Mouse (Mus musculus) layer of hippocampus, adult 2 months (tissue): ENCODE results near the gene Slc52a3. TPM values are rescaled to one million over a fixed set of nuclear protein-coding genes. Genes with fewer than 3 reads are reported as not detected.

Experiments used
- DNase-seq, 2 experiments: peaks; one replicate each; pipeline ENCODE4 v3.0.0; 2022; ENCODE audit warnings: low spot score in 2 of 2
- H3K27ac ChIP-seq: fragments of 200-600 bp; 2 replicates; pipeline ENCODE4 v1.8.1; 2022
- H3K4me3 ChIP-seq: fragments of 200-600 bp; 2 replicates; pipeline ENCODE4 v1.8.1; 2022; ENCODE audit warnings: mild to moderate bottlenecking
- CTCF ChIP-seq: fragments of 200-600 bp; conservative IDR thresholded peaks from 2 replicates; pipeline ENCODE4 v1.8.1; 2022; ENCODE audit warnings: antibody characterized with exemption, mild to moderate bottlenecking, moderate library complexity
- total RNA-seq, 2 experiments: library from RNA; stranded (reverse); gene quantifications; 2 replicates each; pipeline ENCODE4 v1.2.3; 2021

Slc52a3 gene
- total RNA-seq, 2 experiments from 2014 or later: 2.8 to 2.9 TPM

- DNase-seq: no peak
- TF ChIP-seq CTCF: no peak
- no peak overlapping the region for H3K27ac ChIP-seq
- H3K4me3 ChIP-seq: no peak overlapping the region
Observed at GRCm38 (mm10) chr2:151967176-151967750, 29.0 kb upstream of the Slc52a3 start.

- no peak overlapping the region for H3K4me3 ChIP-seq
- no peak overlapping the region for H3K27ac ChIP-seq
Observed at GRCm38 (mm10) chr2:151967792-151968191, 28.5 kb upstream of the Slc52a3 start.

GRCm38 (mm10) chr2:151968451-151968850 lies 27.9 kb upstream of the Slc52a3 start:
- Histone ChIP-seq H3K27ac (no peak overlapping the region), H3K4me3 (no peak overlapping the region)
- no peak for TF ChIP-seq CTCF
- DNase-seq: no peak

More at GRCm38 (mm10) chr2:151967792-151968191, 28.5 kb upstream of the Slc52a3 start:
- TF ChIP-seq CTCF: no peak
- no peak for DNase-seq

- DNase-seq: no peak
- no peak for TF ChIP-seq CTCF
- no peak overlapping the region for H3K27ac ChIP-seq
- H3K4me3 ChIP-seq: no peak overlapping the region
Observed at GRCm38 (mm10) chr2:151968986-151969385, 27.3 kb upstream of the Slc52a3 start.

GRCm38 (mm10) chr2:151969396-151969795 lies 26.9 kb upstream of the Slc52a3 start:
- no peak overlapping the region for H3K27ac ChIP-seq
- TF ChIP-seq CTCF: no peak
- no peak for DNase-seq
- H3K4me3 ChIP-seq: no peak overlapping the region

- peak; percentile 73 to 75 for DNase-seq
- no peak for TF ChIP-seq CTCF
- Histone ChIP-seq H3K4me3 (peak overlapping the region; percentile 45), H3K27ac (no peak overlapping the region)
Observed at GRCm38 (mm10) chr2:151970191-151971172, 25.8 kb upstream of the Slc52a3 start.

- no peak for TF ChIP-seq CTCF
- no peak for DNase-seq
- Histone ChIP-seq H3K4me3 (no peak overlapping the region), H3K27ac (no peak overlapping the region)
Observed at GRCm38 (mm10) chr2:151971748-151972147, 24.6 kb upstream of the Slc52a3 start.

- no peak for DNase-seq
- TF ChIP-seq CTCF: no peak
- Histone ChIP-seq H3K4me3 (peak overlapping the region; percentile 32; the same call in 1 of the 2 replicates), H3K27ac (no peak overlapping the region)
Observed at GRCm38 (mm10) chr2:151972880-151973594, 23.3 kb upstream of the Slc52a3 start.

GRCm38 (mm10) chr2:151973595-151974562 lies 22.4 kb upstream of the Slc52a3 start:
- H3K27ac ChIP-seq: no peak overlapping the region
- TF ChIP-seq CTCF: 0 out of 2 replicates have a peak, but pooled peaks have one; percentile 20
- DNase-seq: no peak
- H3K4me3 ChIP-seq: peak overlapping the region; percentile 32; the same call in 1 of the 2 replicates

GRCm38 (mm10) chr2:151975295-151975694 lies 21.0 kb upstream of the Slc52a3 start:
- no peak for DNase-seq
- no peak overlapping the region for H3K4me3 ChIP-seq
- no peak overlapping the region for H3K27ac ChIP-seq
- peak; percentile 51 for TF ChIP-seq CTCF

- no peak overlapping the region for H3K27ac ChIP-seq
- H3K4me3 ChIP-seq: no peak overlapping the region
- no peak for DNase-seq
- TF ChIP-seq CTCF: no peak
Observed at GRCm38 (mm10) chr2:151976067-151976466, 20.2 kb upstream of the Slc52a3 start.

- TF ChIP-seq CTCF: no peak
- H3K4me3 ChIP-seq: no peak overlapping the region
- no peak for DNase-seq
- no peak overlapping the region for H3K27ac ChIP-seq
Observed at GRCm38 (mm10) chr2:151977689-151978440, 18.4 kb upstream of the Slc52a3 start.
